Mouse (Mus musculus) testis, adult 10 weeks (tissue): Measurements from ENCODE around the gene Gm9611. TPM values are rescaled to one million over a fixed set of nuclear protein-coding genes. Genes with fewer than 3 reads are reported as not detected.

Experiments used
- polyA plus RNA-seq: library from polyadenylated mRNA; stranded (reverse); fragments of 350-450 nt; fragmentation: Illumina TruSeq; extraction: RNeasy Lipid Tissue Mini Kit (QIAGEN cat#74804); gene quantifications from one replicate; pipeline ENCODE4 v1.2.3, GENCODE M21; 2014; ENCODE audit warnings: low read depth, low replicate concordance

Gm9611 gene
- 0.70 TPM for polyA plus RNA-seq

GRCm38 (mm10) chr14:42297258-42297657 lies at the start of gene Gm9611:
Gene Gm9611, minus strand, starts transcription at chr14:42297358.

GRCm38 (mm10) chr14:42309910-42310309 lies 12.8 kb upstream of the Gm9611 start, which contains the start of gene Gm7995:
Gene Gm7995, plus strand, starts transcription at chr14:42310210.

GRCm38 (mm10) chr14:42259948-42260347 lies 37.2 kb downstream of the Gm9611 start, which contains the start of gene Gm17026:
Gene Gm17026, minus strand, starts transcription at chr14:42260048.

Other genes with a start within 250 kb of the Gm9611 start
- gene Gm7951, start 180.0 kb downstream of the Gm9611 start, polyA plus RNA-seq, result not detected
- gene Gm17027, start 134.7 kb downstream of the Gm9611 start, polyA plus RNA-seq, result 0.24 TPM
- 66.4 TPM for gene Gm3573, start 106.6 kb downstream of the Gm9611 start, polyA plus RNA-seq
- 1.5 TPM for gene Gm17026, start 37.3 kb downstream of the Gm9611 start, polyA plus RNA-seq
- 6.5 TPM for gene Gm7995, start 12.9 kb upstream of the Gm9611 start, polyA plus RNA-seq
- 1.2 TPM for gene Gm8005, start 142.3 kb upstream of the Gm9611 start, polyA plus RNA-seq
- gene Gm8011, start 166.5 kb upstream of the Gm9611 start, polyA plus RNA-seq, result 5.5 TPM
- 0.92 TPM for gene Gm8020, start 205.0 kb upstream of the Gm9611 start, polyA plus RNA-seq
- 0.46 TPM for gene Gm8024, start 226.9 kb upstream of the Gm9611 start, polyA plus RNA-seq